Mouse (Mus musculus): Measurements from ENCODE around the gene Litaf. TPM values are rescaled to one million over a fixed set of nuclear protein-coding genes. Genes with fewer than 3 reads are reported as not detected.
"Not testable (repeated sequence)": the region's sequence is repeated elsewhere in the genome, so short reads cannot be mapped to it uniquely, and the experiment has no call there.

Litaf gene
- polyA plus RNA-seq, 1 experiment from 2014 or later = 59.2 TPM

DNA sequence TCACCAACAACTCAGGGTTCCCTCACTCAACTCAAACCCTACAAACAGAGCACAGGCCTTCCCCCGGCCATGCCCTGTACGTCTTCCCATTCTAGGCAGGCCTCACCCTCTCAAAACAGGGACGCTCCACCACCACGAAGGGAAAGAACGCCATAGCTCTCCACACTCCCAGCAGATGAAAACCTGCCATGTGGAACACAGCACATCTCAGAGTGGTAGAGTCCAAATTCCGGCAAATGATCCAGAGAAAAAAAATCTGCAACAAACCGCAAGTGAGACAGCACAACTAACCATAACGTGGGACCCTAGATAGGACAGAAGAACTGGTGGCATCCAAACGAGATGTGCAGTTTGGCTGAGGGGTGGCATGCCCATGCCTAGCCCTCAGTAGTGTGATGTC lies 88.1 kb downstream of the Litaf start:
- no peaks in the 10 kb centered on the region for H3K9me3 ChIP-seq (replicated peaks)
- H3K9ac ChIP-seq = no peak overlapping the region
- no peaks in the 10 kb centered on the region for H3K27me3 ChIP-seq
- no peak for ATAC-seq
- no peak overlapping the region for H3K4me2 ChIP-seq
- H3K4me3 ChIP-seq = no peak overlapping the region
- no peaks in the 10 kb centered on the region for H3K36me3 ChIP-seq (ENCODE audit: poor library complexity, severe bottlenecking)
- H3K4me1 ChIP-seq = peaks cover 17% of the 10 kb centered on the region
- WGBS = 95% methylated on average over 9 of the region's 9 CpGs
- no peak overlapping the region for H3K27ac ChIP-seq

DNA sequence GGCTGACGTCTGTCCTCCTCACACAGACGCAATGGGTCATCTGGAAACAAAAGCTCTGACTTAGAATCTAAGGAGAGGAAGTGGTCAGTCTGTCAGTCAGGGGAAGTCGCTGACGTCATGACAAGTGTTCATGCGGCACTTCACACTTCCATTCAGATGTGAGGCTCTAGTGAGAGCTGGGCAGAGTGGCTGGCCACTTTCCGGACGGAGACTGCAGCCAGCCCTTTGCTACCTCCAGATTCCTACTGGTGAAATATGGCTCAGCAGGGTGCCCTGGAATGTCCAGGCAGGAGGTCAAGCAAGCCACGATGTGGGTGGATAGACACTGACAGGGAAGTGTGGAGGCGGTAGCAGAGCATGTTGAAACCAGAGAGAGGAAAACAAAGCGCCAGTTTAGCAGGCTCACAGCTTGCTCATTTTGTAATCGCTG lies 89.7 kb downstream of the Litaf start:
- 81% methylated on average over 11 of the region's 11 CpGs for WGBS

DNA sequence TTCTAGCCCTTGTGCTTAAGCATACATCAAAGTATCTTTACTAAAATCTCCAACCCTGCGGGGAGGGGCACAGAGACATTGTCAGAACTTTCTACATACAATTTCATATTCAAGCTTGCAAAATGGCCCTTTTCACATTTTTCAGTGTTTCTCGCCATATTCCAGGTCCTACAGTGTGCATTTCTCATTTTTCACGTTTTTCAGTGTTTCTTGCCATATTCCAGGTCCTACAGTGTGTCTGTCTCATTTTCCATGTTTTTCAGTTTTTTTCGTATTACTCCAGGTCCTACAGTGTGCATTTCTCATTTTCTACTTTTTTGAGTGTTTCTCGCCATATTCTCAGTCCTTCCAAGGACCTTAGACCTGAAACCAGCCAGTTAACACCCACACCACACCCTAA lies 91.0 kb downstream of the Litaf start:
- Histone ChIP-seq H3K4me3 (no peak overlapping the region), H3K36me3 (ENCODE audit: poor library complexity, severe bottlenecking) (no peaks in the 10 kb centered on the region), H3K9ac (no peak overlapping the region), H3K27ac (no peak overlapping the region), H3K27me3 (no peaks in the 10 kb centered on the region), H3K4me1 (peaks cover 12% of the 10 kb centered on the region), H3K9me3 (replicated peaks) (no peaks in the 10 kb centered on the region), H3K4me2 (no peak overlapping the region)
- ATAC-seq = no peak
- 69% methylated on average over 5 of the region's 5 CpGs for WGBS

More for the DNA sequence above, 89.7 kb downstream of the Litaf start:
- H3K27me3 ChIP-seq = no peaks in the 10 kb centered on the region
- H3K9ac ChIP-seq = no peak overlapping the region
- ATAC-seq = no peak
- no peaks in the 10 kb centered on the region for H3K9me3 ChIP-seq (replicated peaks)
- H3K4me2 ChIP-seq = no peak overlapping the region
- no peak overlapping the region for H3K4me3 ChIP-seq
- H3K4me1 ChIP-seq = peaks cover 12% of the 10 kb centered on the region
- H3K36me3 ChIP-seq (ENCODE audit: poor library complexity, severe bottlenecking) = no peaks in the 10 kb centered on the region
- no peak overlapping the region for H3K27ac ChIP-seq

DNA sequence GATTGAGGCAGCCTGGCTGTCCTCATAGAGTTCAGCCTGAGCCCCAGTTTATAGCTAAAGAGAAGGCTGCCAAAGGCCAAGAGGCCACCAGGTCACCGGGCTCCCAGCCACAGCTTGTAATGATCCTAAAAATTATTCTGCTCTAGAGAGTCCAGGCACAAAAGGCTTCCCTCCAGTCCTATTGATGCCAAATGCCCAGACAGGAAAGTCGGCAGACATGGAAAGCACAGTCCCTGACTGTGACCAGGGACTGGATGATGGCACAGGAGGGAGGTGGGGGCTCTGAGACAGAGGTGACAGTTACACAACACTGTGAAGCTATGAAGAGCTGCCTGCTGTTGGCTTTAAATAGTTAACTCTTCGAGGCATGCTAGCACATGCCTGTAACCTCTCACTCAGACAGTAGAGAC lies 91.9 kb downstream of the Litaf start:
- no peak overlapping the region for H3K4me3 ChIP-seq
- H3K27ac ChIP-seq = no peak overlapping the region
- peaks cover 8% of the 10 kb centered on the region for H3K4me1 ChIP-seq
- ATAC-seq = 0 out of 2 replicates have a peak, but pooled peaks have one; percentile 38
- H3K9me3 ChIP-seq (replicated peaks) = no peaks in the 10 kb centered on the region
- no peak overlapping the region for H3K4me2 ChIP-seq
- H3K36me3 ChIP-seq (ENCODE audit: poor library complexity, severe bottlenecking) = no peaks in the 10 kb centered on the region
- no peak overlapping the region for H3K9ac ChIP-seq
- 35% methylated on average over 3 of the region's 3 CpGs for WGBS
- H3K27me3 ChIP-seq = no peaks in the 10 kb centered on the region

DNA sequence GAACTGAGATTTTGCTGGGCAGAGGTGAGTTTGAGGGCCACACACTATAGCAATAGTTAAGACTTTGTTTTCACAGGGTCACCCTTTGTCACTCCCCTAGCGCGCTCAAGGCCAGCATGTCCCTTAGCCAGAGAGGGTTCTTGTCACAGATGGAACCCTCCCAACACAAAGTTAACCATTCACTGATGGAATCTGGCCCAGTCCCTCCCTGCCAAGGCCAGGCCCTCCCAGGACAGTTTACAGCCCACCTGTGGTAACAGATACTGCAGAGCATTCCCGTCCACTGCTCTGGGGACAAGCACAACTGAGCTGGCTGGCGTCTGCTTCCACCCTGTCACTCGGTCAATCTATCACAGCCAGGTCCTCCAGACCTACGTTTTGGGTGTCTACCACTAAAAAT lies 93.7 kb downstream of the Litaf start:
- H3K27me3 ChIP-seq = no peaks in the 10 kb centered on the region
- ATAC-seq = no peak
- H3K4me1 ChIP-seq = peaks cover 8% of the 10 kb centered on the region
- H3K9me3 ChIP-seq (replicated peaks) = no peaks in the 10 kb centered on the region
- H3K4me2 ChIP-seq = no peak overlapping the region
- no peak overlapping the region for H3K27ac ChIP-seq
- H3K36me3 ChIP-seq (ENCODE audit: poor library complexity, severe bottlenecking) = no peaks in the 10 kb centered on the region
- 85% methylated on average over 6 of the region's 6 CpGs for WGBS
- no peak overlapping the region for H3K9ac ChIP-seq
- no peak overlapping the region for H3K4me3 ChIP-seq

DNA sequence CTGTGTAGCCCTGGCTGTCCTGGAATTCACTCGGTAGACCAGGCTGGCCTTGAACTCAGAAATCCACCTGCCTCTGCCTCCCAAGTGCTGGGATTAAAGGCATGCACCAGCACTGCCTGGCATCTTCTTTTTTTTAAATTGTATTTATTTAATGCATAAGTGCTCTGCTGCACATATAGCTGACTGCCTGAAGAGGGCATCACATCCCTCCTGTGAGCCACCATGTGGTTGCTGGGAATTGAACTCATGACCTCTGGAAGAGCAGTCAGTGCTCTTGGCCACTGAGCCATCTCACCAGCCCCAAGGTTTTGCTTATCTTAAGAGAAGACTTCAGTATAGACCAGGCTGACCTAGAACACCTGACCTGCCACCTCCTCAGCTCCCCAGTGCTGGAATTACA lies 96.0 kb downstream of the Litaf start:
- not testable (repeated sequence) for H3K4me1 ChIP-seq; H3K27ac ChIP-seq; H3K4me3 ChIP-seq; H3K4me2 ChIP-seq; ATAC-seq; H3K9me3 ChIP-seq (replicated peaks); H3K27me3 ChIP-seq; H3K9ac ChIP-seq
- peaks cover 11% of the 10 kb centered on the region for H3K36me3 ChIP-seq (ENCODE audit: poor library complexity, severe bottlenecking)
- WGBS = 100% methylated on average over 1 of the region's 1 CpGs

DNA sequence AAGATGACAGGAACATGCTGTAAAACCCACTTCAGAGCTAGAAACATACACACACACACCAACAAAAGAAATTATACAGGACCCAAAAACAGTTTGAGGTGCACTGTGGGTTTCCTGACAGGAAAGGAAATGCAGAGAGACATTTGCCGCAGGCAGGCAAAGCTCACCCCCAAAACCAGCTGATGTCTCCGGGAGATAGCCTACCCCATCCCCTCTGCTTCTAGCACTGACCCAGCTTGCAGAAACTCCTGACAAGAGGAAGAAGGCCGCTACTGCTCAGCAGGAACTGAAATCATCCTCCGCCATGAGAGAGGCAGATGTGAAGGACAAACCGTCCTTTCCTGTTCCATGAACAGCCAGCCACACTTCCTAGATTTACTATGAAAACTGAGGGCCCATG lies 96.6 kb downstream of the Litaf start:
- WGBS = 74% methylated on average over 5 of the region's 5 CpGs
- Histone ChIP-seq H3K4me3 (no peak overlapping the region), H3K27ac (no peak overlapping the region), H3K4me1 (peaks cover 6% of the 10 kb centered on the region), H3K36me3 (ENCODE audit: poor library complexity, severe bottlenecking) (peaks cover 14% of the 10 kb centered on the region), H3K9ac (no peak overlapping the region), H3K27me3 (no peaks in the 10 kb centered on the region), H3K9me3 (replicated peaks) (no peaks in the 10 kb centered on the region), H3K4me2 (no peak overlapping the region)
- no peak for ATAC-seq

DNA sequence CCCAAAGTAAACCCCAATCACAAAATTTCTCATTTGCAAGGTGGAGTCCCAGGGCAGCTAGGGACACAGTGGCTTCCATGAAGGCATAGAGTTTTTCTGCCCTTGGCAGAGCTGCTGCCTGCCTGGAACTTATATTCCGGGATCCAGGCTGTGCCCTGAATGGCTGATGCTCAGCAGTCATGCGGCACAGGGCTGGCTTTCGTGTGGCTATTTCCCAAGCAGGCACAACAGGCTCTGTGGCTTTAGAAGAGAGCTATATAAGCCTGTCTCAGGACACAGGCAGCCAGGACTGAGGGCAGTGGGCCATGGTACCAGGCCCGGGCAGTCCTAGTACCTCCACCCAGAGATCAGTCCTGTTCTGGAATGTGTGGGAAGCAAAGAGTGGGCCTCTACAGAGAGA lies 97.7 kb downstream of the Litaf start:
- 94% methylated on average over 4 of the region's 4 CpGs for WGBS
- no peak for ATAC-seq
- no peaks in the 10 kb centered on the region for H3K27me3 ChIP-seq

DNA sequence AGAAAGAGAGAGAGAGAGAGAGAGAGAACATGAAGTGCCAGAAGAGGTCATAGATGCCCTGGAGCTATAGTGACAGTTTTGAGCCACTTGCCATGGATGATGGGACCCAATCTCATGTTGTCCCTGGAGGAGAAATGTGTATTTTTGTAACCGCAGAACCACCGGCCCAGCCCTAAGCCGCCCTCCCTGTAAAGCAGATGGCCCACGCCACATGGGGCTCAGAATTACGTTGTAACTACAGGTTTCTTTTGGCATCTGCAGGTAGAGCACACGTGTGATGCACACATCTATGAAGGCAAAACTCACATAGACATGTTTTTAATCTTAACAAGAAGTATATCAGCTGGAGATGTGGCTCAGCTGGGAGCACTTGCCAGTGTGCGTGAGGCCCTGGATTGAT lies 98.2 kb downstream of the Litaf start:
- peaks cover 26% of the 10 kb centered on the region for H3K36me3 ChIP-seq (ENCODE audit: poor library complexity, severe bottlenecking)
- H3K27ac ChIP-seq = no peak overlapping the region
- WGBS = 94% methylated on average over 7 of the region's 7 CpGs
- no peak overlapping the region for H3K4me2 ChIP-seq
- no peaks in the 10 kb centered on the region for H3K9me3 ChIP-seq (replicated peaks)
- no peaks in the 10 kb centered on the region; the same call in 1 of the 2 replicates for H3K4me1 ChIP-seq
- no peak overlapping the region for H3K4me3 ChIP-seq
- H3K9ac ChIP-seq = no peak overlapping the region
- no peaks in the 10 kb centered on the region for H3K27me3 ChIP-seq
- no peak for ATAC-seq

More for the DNA sequence above, 97.7 kb downstream of the Litaf start:
- H3K4me3 ChIP-seq = no peak overlapping the region
- H3K9ac ChIP-seq = no peak overlapping the region
- no peak overlapping the region for H3K27ac ChIP-seq
- H3K36me3 ChIP-seq (ENCODE audit: poor library complexity, severe bottlenecking) = peaks cover 21% of the 10 kb centered on the region
- no peaks in the 10 kb centered on the region for H3K9me3 ChIP-seq (replicated peaks)
- no peak overlapping the region for H3K4me2 ChIP-seq
- no peaks in the 10 kb centered on the region; the same call in 1 of the 2 replicates for H3K4me1 ChIP-seq

DNA sequence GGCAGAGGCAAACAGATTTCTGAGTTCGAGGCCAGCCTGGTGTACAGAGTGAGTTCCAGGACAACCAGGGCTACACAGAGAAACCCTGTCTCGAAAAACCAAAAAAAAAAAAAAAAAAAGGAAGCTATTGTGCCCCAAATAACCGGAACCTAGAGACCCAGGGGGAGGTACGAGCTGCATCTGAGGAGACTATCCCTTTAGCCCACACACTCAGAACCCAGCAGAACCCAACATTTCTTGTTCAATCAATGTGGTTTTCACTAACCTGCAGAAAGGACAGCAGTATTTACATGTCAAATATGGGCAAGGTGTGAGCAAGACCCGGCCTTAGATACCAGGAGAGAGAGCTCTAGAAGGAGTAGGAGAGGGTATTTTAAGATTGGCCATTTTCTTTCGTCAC lies 98.9 kb downstream of the Litaf start:
- H3K4me1 ChIP-seq = no peaks in the 10 kb centered on the region; the same call in 1 of the 2 replicates
- H3K4me3 ChIP-seq = no peak overlapping the region
- peaks cover 32% of the 10 kb centered on the region for H3K36me3 ChIP-seq (ENCODE audit: poor library complexity, severe bottlenecking)
- H3K9me3 ChIP-seq (replicated peaks) = no peaks in the 10 kb centered on the region
- H3K27ac ChIP-seq = no peak overlapping the region
- H3K4me2 ChIP-seq = no peak overlapping the region
- 81% methylated on average over 6 of the region's 6 CpGs for WGBS
- no peaks in the 10 kb centered on the region for H3K27me3 ChIP-seq
- no peak overlapping the region for H3K9ac ChIP-seq
- no peak for ATAC-seq

DNA sequence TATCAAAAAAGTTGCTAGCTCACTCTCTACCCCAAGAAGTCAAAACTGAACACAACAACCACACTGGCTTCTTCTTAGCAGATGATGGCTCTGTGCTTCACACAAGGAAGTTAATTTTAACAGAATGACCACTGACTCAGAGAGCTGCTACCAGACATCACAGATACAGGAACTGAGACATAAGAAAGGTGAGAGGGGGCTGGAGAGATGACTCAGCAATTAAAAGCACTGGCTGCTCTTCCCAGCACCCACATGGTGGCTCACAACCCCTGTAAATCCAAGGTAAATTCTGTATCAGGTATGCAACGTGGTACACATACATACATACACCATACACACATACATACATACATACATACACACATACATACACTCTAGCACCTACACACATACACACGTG lies 100.9 kb downstream of the Litaf start:
- Histone ChIP-seq H3K9me3 (replicated peaks) (no peaks in the 10 kb centered on the region), H3K9ac (no peak overlapping the region), H3K4me3 (no peak overlapping the region), H3K4me1 (peaks cover 6% of the 10 kb centered on the region), H3K27ac (no peak overlapping the region), H3K4me2 (no peak overlapping the region), H3K27me3 (no peaks in the 10 kb centered on the region), H3K36me3 (ENCODE audit: poor library complexity, severe bottlenecking) (peaks cover 41% of the 10 kb centered on the region)
- no peak for ATAC-seq
- WGBS = 87% methylated on average over 2 of the region's 2 CpGs

DNA sequence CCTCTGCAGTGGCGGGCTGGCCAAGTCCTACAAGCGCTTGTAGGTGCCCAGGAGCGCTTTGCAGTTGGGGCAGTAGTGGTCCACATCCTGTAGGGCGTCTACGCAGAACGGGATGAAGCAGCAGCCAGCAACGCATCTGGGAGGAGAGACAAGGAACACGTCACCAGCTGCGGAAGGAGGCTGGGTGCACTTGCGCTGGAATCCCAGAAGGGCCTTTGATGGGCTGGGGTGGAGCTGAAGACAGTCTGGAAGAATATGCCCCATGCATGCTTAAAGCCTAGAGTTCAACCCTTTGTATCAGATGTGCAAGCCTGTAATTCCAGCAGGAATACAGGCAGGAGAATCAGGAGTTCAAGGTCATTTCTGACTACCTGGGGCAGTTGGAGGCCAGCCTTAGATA lies 105.0 kb downstream of the Litaf start:
- Histone ChIP-seq H3K4me3 (no peak overlapping the region), H3K9me3 (replicated peaks) (no peaks in the 10 kb centered on the region), H3K4me2 (no peak overlapping the region), H3K4me1 (peaks cover 46% of the 10 kb centered on the region), H3K36me3 (ENCODE audit: poor library complexity, severe bottlenecking) (peaks cover 35% of the 10 kb centered on the region), H3K9ac (no peak overlapping the region), H3K27me3 (no peaks in the 10 kb centered on the region), H3K27ac (no peak overlapping the region)
- 96% methylated on average over 10 of the region's 10 CpGs for WGBS
- ATAC-seq = no peak

DNA sequence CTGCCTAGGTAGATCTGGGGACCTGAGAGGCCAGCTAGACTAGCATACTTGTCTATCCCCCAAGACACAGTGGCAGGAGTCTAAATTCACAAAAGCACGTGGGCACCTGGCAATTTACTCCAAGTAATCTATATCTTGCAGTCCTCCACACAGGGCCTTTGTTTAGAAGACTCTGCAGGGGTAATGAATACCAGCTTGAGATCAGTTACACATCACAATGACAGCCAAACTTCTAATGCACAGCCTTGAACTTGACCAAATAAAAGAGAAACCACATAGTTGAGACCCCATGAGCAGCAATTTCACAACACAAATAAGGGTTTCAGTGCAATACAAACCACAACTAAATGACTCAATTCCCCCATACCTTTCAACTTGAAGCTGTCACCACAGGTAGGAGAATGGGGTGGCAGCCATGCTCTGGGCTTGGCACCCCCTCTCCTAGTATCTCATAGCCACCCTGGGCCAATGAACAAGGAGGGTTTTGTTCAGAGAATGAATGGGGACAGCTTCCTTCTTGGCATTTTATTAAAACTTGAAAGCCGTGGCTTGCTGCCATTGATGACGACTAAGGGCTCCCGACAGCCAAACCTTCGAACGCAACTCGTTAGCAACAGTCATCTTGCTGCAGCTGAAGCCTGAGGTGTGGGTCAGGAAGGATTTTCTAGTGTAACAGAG lies 107.1 kb downstream of the Litaf start:
- peak; percentile 77 for ATAC-seq
- peak overlapping the region; percentile 92 for H3K27ac ChIP-seq
- H3K36me3 ChIP-seq (ENCODE audit: poor library complexity, severe bottlenecking) = peaks cover 24% of the 10 kb centered on the region
- peaks cover 46% of the 10 kb centered on the region for H3K4me1 ChIP-seq
- no peaks in the 10 kb centered on the region for H3K9me3 ChIP-seq (replicated peaks)
- no peaks in the 10 kb centered on the region for H3K27me3 ChIP-seq
- H3K4me2 ChIP-seq = no peak overlapping the region
- H3K4me3 ChIP-seq = no peak overlapping the region
- H3K9ac ChIP-seq = no peak overlapping the region
- 13% methylated on average over 7 of the region's 7 CpGs for WGBS
